Mouse (Mus musculus) E14TG2a.4 (cell line): Measurements from ENCODE around the gene Gm10577.
A peak's percentile ranks its signal among the peaks of the same experiment; 100 is the strongest.

Experiments
- H3K27me3 ChIP-seq: 2 replicates; pipeline ENCODE4 v1.6.1; 2014; ENCODE audit warnings: low read length, control low read depth; ENCODE audit not compliant: insufficient read depth
- H3K36me3 ChIP-seq: 2 replicates; pipeline ENCODE4 v1.6.1; 2014; ENCODE audit warnings: low read length, control low read depth; ENCODE audit not compliant: insufficient read depth
- H3K4me1 ChIP-seq: replicated peaks from 2 replicates; pipeline ENCODE4 v1.6.1; 2014; ENCODE audit warnings: low read depth, low read length, control low read depth
- H3K4me3 ChIP-seq: replicated peaks from 2 replicates; pipeline ENCODE4 v1.5.1; 2014; ENCODE audit warnings: mild to moderate bottlenecking, low read length
- H3K9me3 ChIP-seq: 2 replicates; pipeline ENCODE4 v1.6.1; 2014; ENCODE audit warnings: low read length, control low read depth
- CTCF ChIP-seq: conservative IDR thresholded peaks from 2 replicates; pipeline ENCODE4 v1.5.1; 2014; ENCODE audit warnings: low read length
- NANOG ChIP-seq: IDR thresholded peaks from 2 replicates; pipeline ENCODE4 v1.6.1; 2014; ENCODE audit warnings: borderline replicate concordance, low read length, mixed read lengths
- POU5F1 ChIP-seq: IDR thresholded peaks from 2 replicates; pipeline ENCODE4 v1.6.1; 2014; ENCODE audit warnings: low read length, borderline replicate concordance

Gm10577 gene

GRCm38 (mm10) chr4:100988231-100988799 lies 32.2 kb downstream of the Gm10577 start:
- H3K4me1 ChIP-seq = no peaks in the 10 kb centered on the region
- TF ChIP-seq CTCF (peak; percentile 57), POU5F1 (no peak), NANOG (no peak)

GRCm38 (mm10) chr4:100987187-100987586 lies 33.3 kb downstream of the Gm10577 start:
- Histone ChIP-seq H3K4me3 (no peak overlapping the region), H3K9me3 (no peaks in the 10 kb centered on the region), H3K27me3 (no peaks in the 10 kb centered on the region), H3K4me1 (no peaks in the 10 kb centered on the region), H3K36me3 (no peaks in the 10 kb centered on the region; the same call in 1 of the 2 replicates)
- TF ChIP-seq CTCF (no peak), NANOG (no peak), POU5F1 (no peak)

More at GRCm38 (mm10) chr4:100988231-100988799, 32.2 kb downstream of the Gm10577 start:
- Histone ChIP-seq H3K27me3 (no peaks in the 10 kb centered on the region), H3K36me3 (no peaks in the 10 kb centered on the region; the same call in 1 of the 2 replicates), H3K9me3 (no peaks in the 10 kb centered on the region), H3K4me3 (no peak overlapping the region)

GRCm38 (mm10) chr4:100977522-100977921 lies 43.0 kb downstream of the Gm10577 start:
- Histone ChIP-seq H3K27me3 (no peaks in the 10 kb centered on the region), H3K9me3 (no peaks in the 10 kb centered on the region; the same call in 1 of the 2 replicates), H3K36me3 (no peaks in the 10 kb centered on the region), H3K4me1 (0 out of 2 replicates have a peak, but pooled peaks cover 2% of the 10 kb centered on the region), H3K4me3 (no peak overlapping the region)
- TF ChIP-seq CTCF = 0 out of 2 replicates have a peak, but pooled peaks have one; percentile 6
- TF ChIP-seq POU5F1 = no peak
- no peak for TF ChIP-seq NANOG

GRCm38 (mm10) chr4:100974455-100975035 lies 46.0 kb downstream of the Gm10577 start:
- no peaks in the 10 kb centered on the region; the same call in 1 of the 2 replicates for H3K9me3 ChIP-seq
- H3K4me3 ChIP-seq = no peak overlapping the region
- no peaks in the 10 kb centered on the region for H3K36me3 ChIP-seq
- 0 out of 2 replicates have a peak, but pooled peaks cover 2% of the 10 kb centered on the region for H3K4me1 ChIP-seq
- TF ChIP-seq CTCF (no peak), NANOG (no peak), POU5F1 (no peak)
- H3K27me3 ChIP-seq = no peaks in the 10 kb centered on the region

GRCm38 (mm10) chr4:100973641-100974454 lies 46.6 kb downstream of the Gm10577 start:
- Histone ChIP-seq H3K4me3 (no peak overlapping the region), H3K36me3 (no peaks in the 10 kb centered on the region), H3K27me3 (no peaks in the 10 kb centered on the region), H3K4me1 (0 out of 2 replicates have a peak, but pooled peaks cover 2% of the 10 kb centered on the region), H3K9me3 (no peaks in the 10 kb centered on the region; the same call in 1 of the 2 replicates)
- no peak for TF ChIP-seq POU5F1
